Mouse (Mus musculus) thymus, postnatal 4 days (tissue): ENCODE measurements around the gene Cd151.

Experiments
- DNase-seq: peaks from one replicate; pipeline ENCODE4 v3.0.0; 2021

Gene Cd151

GRCm38 (mm10) chr7:141467230-141468030 lies at the start of gene Cd151:
Gene Cd151 (plus strand): TSS chr7:141467392.
- peak; percentile 79 for DNase-seq

- DNase-seq = no peak
Measured at GRCm38 (mm10) chr7:141417731-141418681, 49.2 kb upstream of the Cd151 start.

- no peak for DNase-seq
Measured at GRCm38 (mm10) chr7:141418970-141419369, 48.2 kb upstream of the Cd151 start.

- no peak for DNase-seq
Measured at GRCm38 (mm10) chr7:141420030-141420702, 47.0 kb upstream of the Cd151 start.

GRCm38 (mm10) chr7:141423811-141424210 lies 43.4 kb upstream of the Cd151 start:
- no peak for DNase-seq

GRCm38 (mm10) chr7:141426948-141427730 lies 40.1 kb upstream of the Cd151 start:
- no peak for DNase-seq

- DNase-seq = no peak
Measured at GRCm38 (mm10) chr7:141428701-141429100, 38.5 kb upstream of the Cd151 start.

- DNase-seq = peak; percentile 58
Measured at GRCm38 (mm10) chr7:141429310-141429709, 37.9 kb upstream of the Cd151 start, which contains the start of gene Cend1. Gene Cend1 (minus strand): TSS chr7:141429491.

GRCm38 (mm10) chr7:141429840-141430584 lies 37.2 kb upstream of the Cd151 start:
- DNase-seq = peak; percentile 9

GRCm38 (mm10) chr7:141430585-141431240 lies 36.5 kb upstream of the Cd151 start:
- peak; percentile 6 for DNase-seq

GRCm38 (mm10) chr7:141431434-141432185 lies 35.6 kb upstream of the Cd151 start:
- DNase-seq = peak; percentile 10

GRCm38 (mm10) chr7:141432186-141432611 lies 35.0 kb upstream of the Cd151 start:
- DNase-seq = peak; percentile 10

GRCm38 (mm10) chr7:141432741-141433516 lies 34.3 kb upstream of the Cd151 start:
- DNase-seq = peak; percentile 15

- DNase-seq = peak; percentile 29
Measured at GRCm38 (mm10) chr7:141433517-141434400, 33.4 kb upstream of the Cd151 start.

GRCm38 (mm10) chr7:141434464-141434863 lies 32.7 kb upstream of the Cd151 start:
- peak; percentile 59 for DNase-seq

GRCm38 (mm10) chr7:141435129-141435855 lies 31.9 kb upstream of the Cd151 start:
- DNase-seq = peak; percentile 72

GRCm38 (mm10) chr7:141435856-141436522 lies 31.2 kb upstream of the Cd151 start:
- DNase-seq = peak; percentile 19
